Mouse (Mus musculus) kidney, embryonic 14.5 days (tissue): ENCODE data around the gene Ctsh. TPM values are rescaled to one million over a fixed set of nuclear protein-coding genes. Genes with fewer than 3 reads are reported as not detected.
"Not testable (repeated sequence)": the region's sequence is repeated elsewhere in the genome, so short reads cannot be mapped to it uniquely, and the experiment has no call there.

Experiments used
- ATAC-seq: fragments of 200-750 bp; cut with Nextera tagmentation; 2 replicates; pipeline ENCODE4 v1.8.0; 2017; ENCODE audit warnings: moderate number of reproducible peaks, mild to moderate bottlenecking, moderate TSS enrichment, moderate library complexity; ENCODE audit not compliant: low FRiP score, low TSS enrichment
- H3K27ac ChIP-seq: fragments of 300-500 bp; sonication (generic); 2 replicates; pipeline ENCODE4 v1.5.1; 2014; ENCODE audit warnings: low read depth, mild to moderate bottlenecking, low read length, moderate library complexity, mixed read lengths
- H3K27me3 ChIP-seq: fragments of 300-500 bp; sonication (generic); 2 replicates; pipeline ENCODE4 v1.6.1; 2014; ENCODE audit warnings: mild to moderate bottlenecking, low read length; ENCODE audit not compliant: control insufficient read depth, insufficient read depth
- H3K36me3 ChIP-seq: fragments of 300-500 bp; sonication (generic); 2 replicates; pipeline ENCODE4 v1.6.1; 2014; ENCODE audit warnings: low read length, mixed read lengths; ENCODE audit not compliant: control insufficient read depth, insufficient read depth
- H3K4me1 ChIP-seq: fragments of 300-500 bp; sonication (generic); 2 replicates; pipeline ENCODE4 v1.6.1; 2014; ENCODE audit warnings: low read length, mixed read lengths; ENCODE audit not compliant: control insufficient read depth, insufficient read depth
- H3K4me2 ChIP-seq: fragments of 300-500 bp; sonication (generic); replicated peaks from 2 replicates; pipeline ENCODE4 v1.6.1; 2014; ENCODE audit warnings: low read depth, mild to moderate bottlenecking, low read length
- H3K4me3 ChIP-seq: fragments of 300-500 bp; sonication (generic); 2 replicates; pipeline ENCODE4 v1.5.1; 2014; ENCODE audit warnings: mild to moderate bottlenecking, low read length
- H3K9ac ChIP-seq: fragments of 300-500 bp; sonication (generic); 2 replicates; pipeline ENCODE4 v1.6.1; 2014; ENCODE audit warnings: low read depth, mild to moderate bottlenecking, low read length, moderate library complexity
- H3K9me3 ChIP-seq: fragments of 300-500 bp; sonication (generic); 2 replicates; pipeline ENCODE4 v1.6.1; 2016; ENCODE audit warnings: low read length; ENCODE audit not compliant: control insufficient read depth
- WGBS: fragments of 180-500 bp; shearing (Covaris S2); extraction: QIAGEN DNeasy Blood & Tissue Kit; methylation state at CpG from one replicate; pipeline ENCODE4 v1.1.7; 2014; 5-methylcytosine and 5-hydroxymethylcytosine counted together
- polyA plus RNA-seq: library from polyadenylated mRNA; unstranded; fragments of >200 nt; fragmentation: Nextera tagmentation; extraction: Ambion mirVana; gene quantifications from 2 replicates; pipeline ENCODE4 v1.2.1, GENCODE M21; 2014

Gene Ctsh
- polyA plus RNA-seq, 1 experiment from 2014 or later = 70.4 TPM

GRCm38 (mm10) chr9:90027709-90028108 lies 26.2 kb upstream of the Ctsh start:
- no peak for ATAC-seq
- Histone ChIP-seq H3K9ac (no peak overlapping the region), H3K4me1 (no peaks in the 10 kb centered on the region), H3K4me2 (no peak overlapping the region), H3K4me3 (no peak overlapping the region), H3K9me3 (no peaks in the 10 kb centered on the region), H3K27me3 (no peaks in the 10 kb centered on the region), H3K27ac (no peak overlapping the region), H3K36me3 (no peaks in the 10 kb centered on the region)
- 96% methylated on average over 6 of the region's 6 CpGs for WGBS

- no peak overlapping the region for H3K27ac ChIP-seq
- WGBS = 92% methylated on average over 4 of the region's 4 CpGs
- no peaks in the 10 kb centered on the region for H3K36me3 ChIP-seq
- no peaks in the 10 kb centered on the region for H3K27me3 ChIP-seq
- H3K4me2 ChIP-seq = no peak overlapping the region
- H3K4me3 ChIP-seq = no peak overlapping the region
- H3K4me1 ChIP-seq = no peaks in the 10 kb centered on the region
- H3K9me3 ChIP-seq = no peaks in the 10 kb centered on the region
- no peak for ATAC-seq
- no peak overlapping the region for H3K9ac ChIP-seq
These were observed 20.0 kb upstream of the Ctsh start for GRCm38 (mm10) chr9:90033922-90034321.

GRCm38 (mm10) chr9:90035168-90035567 lies 18.8 kb upstream of the Ctsh start:
- Histone ChIP-seq H3K4me3 (no peak overlapping the region), H3K4me2 (no peak overlapping the region), H3K9ac (no peak overlapping the region), H3K9me3 (no peaks in the 10 kb centered on the region), H3K27ac (no peak overlapping the region), H3K4me1 (no peaks in the 10 kb centered on the region), H3K27me3 (no peaks in the 10 kb centered on the region), H3K36me3 (no peaks in the 10 kb centered on the region)
- no peak for ATAC-seq
- 80% methylated on average over 2 of the region's 2 CpGs for WGBS

- Histone ChIP-seq H3K4me3 (no peak overlapping the region), H3K27ac (no peak overlapping the region), H3K27me3 (no peaks in the 10 kb centered on the region), H3K36me3 (no peaks in the 10 kb centered on the region), H3K9me3 (no peaks in the 10 kb centered on the region), H3K9ac (no peak overlapping the region), H3K4me2 (no peak overlapping the region), H3K4me1 (no peaks in the 10 kb centered on the region)
- 91% methylated on average over 3 of the region's 3 CpGs for WGBS
- no peak for ATAC-seq
These were observed 18.2 kb upstream of the Ctsh start for GRCm38 (mm10) chr9:90035794-90036193.

GRCm38 (mm10) chr9:90036313-90036712 lies 17.6 kb upstream of the Ctsh start:
- Histone ChIP-seq H3K4me1 (no peaks in the 10 kb centered on the region), H3K36me3 (no peaks in the 10 kb centered on the region), H3K9me3 (no peaks in the 10 kb centered on the region), H3K27ac (no peak overlapping the region), H3K27me3 (no peaks in the 10 kb centered on the region), H3K9ac (no peak overlapping the region), H3K4me2 (no peak overlapping the region), H3K4me3 (no peak overlapping the region)
- no peak for ATAC-seq
- WGBS = 78% methylated on average over 4 of the region's 4 CpGs

- H3K27me3 ChIP-seq = no peaks in the 10 kb centered on the region
- no peak overlapping the region for H3K4me3 ChIP-seq
- no peak for ATAC-seq
- no peaks in the 10 kb centered on the region for H3K36me3 ChIP-seq
- WGBS = 78% methylated on average over 4 of the region's 4 CpGs
- H3K9ac ChIP-seq = no peak overlapping the region
- H3K9me3 ChIP-seq = no peaks in the 10 kb centered on the region
- H3K4me2 ChIP-seq = no peak overlapping the region
- no peak overlapping the region for H3K27ac ChIP-seq
- no peaks in the 10 kb centered on the region for H3K4me1 ChIP-seq
These were observed 15.4 kb upstream of the Ctsh start for GRCm38 (mm10) chr9:90038535-90038934.

- Histone ChIP-seq H3K4me3 (no peak overlapping the region), H3K9ac (no peak overlapping the region), H3K36me3 (no peaks in the 10 kb centered on the region), H3K27me3 (no peaks in the 10 kb centered on the region), H3K4me1 (no peaks in the 10 kb centered on the region), H3K27ac (no peak overlapping the region), H3K9me3 (no peaks in the 10 kb centered on the region), H3K4me2 (no peak overlapping the region)
- no peak for ATAC-seq
- WGBS = 93% methylated on average over 2 of the region's 2 CpGs
These were observed 13.0 kb upstream of the Ctsh start for GRCm38 (mm10) chr9:90040916-90041315.

- no peaks in the 10 kb centered on the region for H3K36me3 ChIP-seq
- H3K9ac ChIP-seq = no peak overlapping the region
- H3K4me1 ChIP-seq = no peaks in the 10 kb centered on the region
- no peak overlapping the region for H3K4me2 ChIP-seq
- WGBS = 91% methylated on average over 3 of the region's 3 CpGs
- no peaks in the 10 kb centered on the region for H3K27me3 ChIP-seq
- no peak overlapping the region for H3K27ac ChIP-seq
- H3K9me3 ChIP-seq = peaks cover 4% of the 10 kb centered on the region; the same call in 1 of the 2 replicates
- ATAC-seq = no peak
- H3K4me3 ChIP-seq = no peak overlapping the region
These were observed 12.4 kb upstream of the Ctsh start for GRCm38 (mm10) chr9:90041556-90041955.

- H3K9ac ChIP-seq, H3K27me3 ChIP-seq, H3K4me1 ChIP-seq, H3K4me3 ChIP-seq, H3K9me3 ChIP-seq, H3K36me3 ChIP-seq, ATAC-seq, H3K27ac ChIP-seq, H3K4me2 ChIP-seq: not testable (repeated sequence)
- whole genome bisulfite sequencing = 91% methylated on average over 8 of the region's 8 CpGs
These were observed 11.0 kb upstream of the Ctsh start for GRCm38 (mm10) chr9:90042906-90043305.

- Histone ChIP-seq H3K4me2 (no peak overlapping the region), H3K27me3 (no peaks in the 10 kb centered on the region), H3K9ac (no peak overlapping the region), H3K36me3 (no peaks in the 10 kb centered on the region), H3K27ac (no peak overlapping the region), H3K4me1 (0 out of 2 replicates have a peak, but pooled peaks cover 2% of the 10 kb centered on the region), H3K9me3 (peaks cover 4% of the 10 kb centered on the region; the same call in 1 of the 2 replicates), H3K4me3 (no peak overlapping the region)
- WGBS = 90% methylated on average over 7 of the region's 7 CpGs
- ATAC-seq = no peak
These were observed 8.8 kb upstream of the Ctsh start for GRCm38 (mm10) chr9:90045191-90045590.
